In genomic region chr2:76439540-76439939, GRCm38 (mm10) we compare ENCODE assay signal across 17 mouse cellular contexts. TPM values are rescaled to one million over a fixed set of nuclear protein-coding genes. Genes with fewer than 3 reads are reported as not detected.
DNase-seq lines count a peak whose midpoint lies in the region; ATAC-seq and TF ChIP-seq lines count a peak whose summit lies in the region.
"Had no signal": no experiment of that assay in that cellular context is flagged by ENCODE, and none has a peak within 500 bp of the region (broad histone marks: within the 10 kb centered on the region; RNA-seq: fewer than 3 reads in every experiment).

No protein-coding gene starts in this region.

- peak; percentile 37 for DNase-seq in kidney, adult 2 months
- DNase-seq in kidney, postnatal 10 days, result no peak
- no peak for DNase-seq in kidney, postnatal 0 days (ENCODE audit: low spot score)
- no peak for DNase-seq in kidney, postnatal 14 days
- DNase-seq in midbrain, embryonic 11.5 days (ENCODE audit: low spot score, missing footprints), result no peak
- DNase-seq: adrenal gland, adult 2 months; adrenal gland, postnatal 25 days; cerebellum, adult 2 months; cerebellum, postnatal 10 days; forebrain, postnatal 0 days; gastrocnemius, postnatal 14 days; heart, postnatal 36 days had no signal

- TF ChIP-seq POLR2A in kidney, adult 2 months (IDR thresholded peaks at IDR 0.05; ENCODE audit: low read depth, low read length), result no peak

- H3K4me3 ChIP-seq in kidney, adult 2 months (ENCODE audit: insufficient read depth, low read depth, low read length), result no peak overlapping the region
- no peak overlapping the region for H3K4me3 ChIP-seq in kidney, postnatal 0 days (replicated peaks; ENCODE audit: low read depth, low read length)
- H3K4me3 ChIP-seq in midbrain, embryonic 16.5 days (ENCODE audit: low read depth, low read length), result no peak overlapping the region
- H3K4me3 ChIP-seq in midbrain, embryonic 11.5 days (ENCODE audit: low read depth, low read length), result no peak overlapping the region
- H3K4me3 ChIP-seq: embryonic facial prominence, embryonic 10.5 days; forebrain, embryonic 13.5 days; heart, embryonic 13.5 days; hindbrain, embryonic 12.5 days had no signal

- H3K36me3 ChIP-seq in kidney, adult 2 months (ENCODE audit: control insufficient read depth, insufficient read depth, low read length), result no peaks in the 10 kb centered on the region
- no peaks in the 10 kb centered on the region for H3K36me3 ChIP-seq in kidney, postnatal 0 days (ENCODE audit: insufficient read depth, low read length)
- H3K36me3 ChIP-seq in midbrain, embryonic 16.5 days (ENCODE audit: control insufficient read depth, insufficient read depth, low read length), result no peaks in the 10 kb centered on the region
- no peaks in the 10 kb centered on the region for H3K36me3 ChIP-seq in midbrain, embryonic 11.5 days (ENCODE audit: control insufficient read depth, insufficient read depth, low read length)
- H3K36me3 ChIP-seq: embryonic facial prominence, embryonic 10.5 days; heart, embryonic 13.5 days; hindbrain, embryonic 12.5 days had no signal

- TF ChIP-seq CTCF in kidney, adult 2 months (conservative IDR thresholded peaks at IDR 0.05; ENCODE audit: insufficient read depth, insufficient read length, low read depth, low read length), result no peak
- no peak for TF ChIP-seq CTCF in kidney, postnatal 0 days (IDR thresholded peaks at IDR 0.05; ENCODE audit: low read depth)

- no peaks in the 10 kb centered on the region for H3K9me3 ChIP-seq in kidney, postnatal 0 days (replicated peaks; ENCODE audit: low read length)
- no peaks in the 10 kb centered on the region for H3K9me3 ChIP-seq in midbrain, embryonic 16.5 days (replicated peaks; ENCODE audit: control insufficient read depth, low read length, poor library complexity, severe bottlenecking)
- H3K9me3 ChIP-seq in midbrain, embryonic 11.5 days (ENCODE audit: control insufficient read depth, low read length), result no peaks in the 10 kb centered on the region
- H3K9me3 ChIP-seq: embryonic facial prominence, embryonic 10.5 days; forebrain, embryonic 13.5 days; heart, embryonic 13.5 days; hindbrain, embryonic 12.5 days had no signal

- 44% methylated on average over 2 of the region's 2 CpGs for WGBS in kidney, adult 2 months
- WGBS in kidney, postnatal 0 days, result 41% methylated on average over 2 of the region's 2 CpGs
- 47% methylated on average over 2 of the region's 2 CpGs for WGBS in midbrain, embryonic 16.5 days
- 59% methylated on average over 2 of the region's 2 CpGs for WGBS in midbrain, embryonic 11.5 days

- H3K27me3 ChIP-seq in kidney, adult 2 months (replicated peaks; ENCODE audit: control insufficient read depth, insufficient read depth, low read length), result no peaks in the 10 kb centered on the region; the same call in 1 of the 2 replicates
- no peaks in the 10 kb centered on the region for H3K27me3 ChIP-seq in kidney, postnatal 0 days (ENCODE audit: insufficient read depth, low read length)
- no peaks in the 10 kb centered on the region for H3K27me3 ChIP-seq in midbrain, embryonic 16.5 days (ENCODE audit: control insufficient read depth, insufficient read depth, low read depth, low read length)
- no peaks in the 10 kb centered on the region for H3K27me3 ChIP-seq in midbrain, embryonic 11.5 days (ENCODE audit: control insufficient read depth, insufficient read depth, low read length)
- H3K27me3 ChIP-seq: forebrain, embryonic 13.5 days; heart, embryonic 13.5 days; hindbrain, embryonic 12.5 days had no signal

- H3K27ac ChIP-seq in kidney, adult 2 months (ENCODE audit: insufficient read depth, low read depth, low read length), result no peak overlapping the region
- H3K27ac ChIP-seq in kidney, postnatal 0 days, result no peak overlapping the region
- no peak overlapping the region for H3K27ac ChIP-seq in midbrain, embryonic 16.5 days (ENCODE audit: low read length)
- H3K27ac ChIP-seq in midbrain, embryonic 11.5 days (ENCODE audit: low read depth, low read length), result no peak overlapping the region
- H3K27ac ChIP-seq: embryonic facial prominence, embryonic 10.5 days; forebrain, embryonic 13.5 days; heart, embryonic 13.5 days; hindbrain, embryonic 12.5 days had no signal

- no peak overlapping the region for H3K4me2 ChIP-seq in kidney, postnatal 0 days (ENCODE audit: low read length)
- no peak overlapping the region for H3K4me2 ChIP-seq in midbrain, embryonic 16.5 days (ENCODE audit: low read length)
- H3K4me2 ChIP-seq in midbrain, embryonic 11.5 days, result no peak overlapping the region
- H3K4me2 ChIP-seq: forebrain, embryonic 13.5 days; heart, embryonic 13.5 days; hindbrain, embryonic 12.5 days had no signal

- ATAC-seq in kidney, postnatal 0 days (replicated peaks; ENCODE audit: low FRiP score, low read depth), result peak; percentile 58; the same call in 1 of the 2 replicates
- ATAC-seq in midbrain, embryonic 16.5 days, result peak; percentile 33; the same call in 1 of the 2 replicates
- ATAC-seq in midbrain, embryonic 11.5 days (ENCODE audit: low FRiP score), result no peak
- ATAC-seq: forebrain, embryonic 13.5 days; forebrain, postnatal 0 days had no signal

- H3K9ac ChIP-seq in kidney, postnatal 0 days (ENCODE audit: low read depth, low read length), result no peak overlapping the region
- H3K9ac ChIP-seq in midbrain, embryonic 16.5 days (ENCODE audit: low read depth, low read length), result no peak overlapping the region
- H3K9ac ChIP-seq in midbrain, embryonic 11.5 days (ENCODE audit: low read length), result no peak overlapping the region
- H3K9ac ChIP-seq: forebrain, embryonic 13.5 days; forebrain, postnatal 0 days; heart, embryonic 13.5 days; hindbrain, embryonic 12.5 days had no signal

- peaks cover 29% of the 10 kb centered on the region for H3K4me1 ChIP-seq in kidney, adult 2 months (ENCODE audit: control insufficient read depth, insufficient read depth, low read length)
- no peaks in the 10 kb centered on the region for H3K4me1 ChIP-seq in kidney, postnatal 0 days (replicated peaks; ENCODE audit: insufficient read depth, low read length)
- H3K4me1 ChIP-seq in midbrain, embryonic 16.5 days (ENCODE audit: control insufficient read depth, insufficient read depth, low read length), result peaks cover 21% of the 10 kb centered on the region
- peaks cover 4% of the 10 kb centered on the region; the same call in 1 of the 2 replicates for H3K4me1 ChIP-seq in midbrain, embryonic 11.5 days (ENCODE audit: control insufficient read depth, insufficient read depth, low read length)

RNA-seq across cellular contexts. Expression of gene Osbpl6, which starts 33.2 kb away (rescaled TPM):
- polyA plus RNA-seq in kidney, adult 2 months (2012; rRNA removed), result 35.1 and 41.2 TPM in 2 replicates
- polyA plus RNA-seq in kidney, postnatal 0 days (2015; fragmentation: Nextera tagmentation; extraction: Ambion mirVana), result 19.4 and 20.5 TPM in 2 replicates
- polyA plus RNA-seq in midbrain, embryonic 16.5 days (2015; fragmentation: Nextera tagmentation; extraction: Ambion mirVana), result 23.1 and 28.7 TPM in 2 replicates
- 10.9 and 11.1 TPM in 2 replicates for polyA plus RNA-seq in midbrain, embryonic 11.5 days (2014; fragmentation: Nextera tagmentation; extraction: Ambion mirVana)
